Mouse (Mus musculus): ENCODE measurements around the gene Slc35f1.

Gene Slc35f1

GRCm38 (mm10) chr10:52932159-52932558, 241.8 kb downstream of the Slc35f1 start:
- DNase-seq (ENCODE audit: low read depth), result no peak

- DNase-seq (ENCODE audit: low read depth), result no peak
Measured at GRCm38 (mm10) chr10:52934615-52935014, 244.3 kb downstream of the Slc35f1 start.

GRCm38 (mm10) chr10:52940111-52940830, 249.9 kb downstream of the Slc35f1 start:
- DNase-seq (ENCODE audit: low read depth), result no peak

GRCm38 (mm10) chr10:52940831-52941216, 250.5 kb downstream of the Slc35f1 start:
- DNase-seq (ENCODE audit: low read depth), result no peak

- DNase-seq (ENCODE audit: low read depth), result no peak
Measured at GRCm38 (mm10) chr10:52952581-52952980, 262.2 kb downstream of the Slc35f1 start.

- no peak for DNase-seq (ENCODE audit: low read depth)
Measured at GRCm38 (mm10) chr10:52956728-52957127, 266.4 kb downstream of the Slc35f1 start.

GRCm38 (mm10) chr10:52979251-52979650, 288.9 kb downstream of the Slc35f1 start:
- no peak for DNase-seq (ENCODE audit: low read depth)

- DNase-seq (ENCODE audit: low read depth), result no peak
Measured at GRCm38 (mm10) chr10:52982836-52983235, 292.5 kb downstream of the Slc35f1 start.

GRCm38 (mm10) chr10:52992246-52992645, 301.9 kb downstream of the Slc35f1 start:
- no peak for DNase-seq (ENCODE audit: low read depth)

- DNase-seq (ENCODE audit: low read depth), result no peak
Measured at GRCm38 (mm10) chr10:52996886-52997285, 306.6 kb downstream of the Slc35f1 start.

GRCm38 (mm10) chr10:53001136-53001535, 310.8 kb downstream of the Slc35f1 start:
- no peak for DNase-seq (ENCODE audit: low read depth)

GRCm38 (mm10) chr10:53006229-53007190, 316.2 kb downstream of the Slc35f1 start:
- DNase-seq (ENCODE audit: low read depth), result no peak

- no peak for DNase-seq (ENCODE audit: low read depth)
Measured at GRCm38 (mm10) chr10:53013878-53014277, 323.5 kb downstream of the Slc35f1 start.

GRCm38 (mm10) chr10:53028454-53028853, 338.1 kb downstream of the Slc35f1 start:
- no peak for DNase-seq (ENCODE audit: low read depth)

- DNase-seq (ENCODE audit: low read depth), result no peak
Measured at GRCm38 (mm10) chr10:53035202-53035601, 344.9 kb downstream of the Slc35f1 start.

GRCm38 (mm10) chr10:53045931-53046330, 355.6 kb downstream of the Slc35f1 start:
- DNase-seq (ENCODE audit: low read depth), result no peak

GRCm38 (mm10) chr10:53052521-53052920, 362.2 kb downstream of the Slc35f1 start:
- DNase-seq (ENCODE audit: low read depth), result no peak

GRCm38 (mm10) chr10:53060745-53061144, 370.4 kb downstream of the Slc35f1 start:
- DNase-seq (ENCODE audit: low read depth), result no peak

- no peak for DNase-seq (ENCODE audit: low read depth)
Measured at GRCm38 (mm10) chr10:53062741-53063140, 372.4 kb downstream of the Slc35f1 start.

GRCm38 (mm10) chr10:53087811-53088210, 397.5 kb downstream of the Slc35f1 start:
- DNase-seq (ENCODE audit: low read depth), result no peak

- DNase-seq (ENCODE audit: low read depth), result no peak
Measured at GRCm38 (mm10) chr10:53091525-53091924, 401.2 kb downstream of the Slc35f1 start.

GRCm38 (mm10) chr10:53096446-53096845, 406.1 kb downstream of the Slc35f1 start:
- DNase-seq (ENCODE audit: low read depth), result no peak

- no peak for DNase-seq (ENCODE audit: low read depth)
Measured at GRCm38 (mm10) chr10:53100881-53101280, 410.5 kb downstream of the Slc35f1 start.
